Mouse (Mus musculus) thymus, postnatal 25 days (tissue): ENCODE measurements around the gene Tmem198b.
"Not testable (repeated sequence)": the region's sequence is repeated elsewhere in the genome, so short reads cannot be mapped to it uniquely, and the experiment has no call there.

ENCODE experiments used
- DNase-seq: peaks from one replicate; pipeline ENCODE4 v3.0.0; 2022

The Tmem198b gene

DNA sequence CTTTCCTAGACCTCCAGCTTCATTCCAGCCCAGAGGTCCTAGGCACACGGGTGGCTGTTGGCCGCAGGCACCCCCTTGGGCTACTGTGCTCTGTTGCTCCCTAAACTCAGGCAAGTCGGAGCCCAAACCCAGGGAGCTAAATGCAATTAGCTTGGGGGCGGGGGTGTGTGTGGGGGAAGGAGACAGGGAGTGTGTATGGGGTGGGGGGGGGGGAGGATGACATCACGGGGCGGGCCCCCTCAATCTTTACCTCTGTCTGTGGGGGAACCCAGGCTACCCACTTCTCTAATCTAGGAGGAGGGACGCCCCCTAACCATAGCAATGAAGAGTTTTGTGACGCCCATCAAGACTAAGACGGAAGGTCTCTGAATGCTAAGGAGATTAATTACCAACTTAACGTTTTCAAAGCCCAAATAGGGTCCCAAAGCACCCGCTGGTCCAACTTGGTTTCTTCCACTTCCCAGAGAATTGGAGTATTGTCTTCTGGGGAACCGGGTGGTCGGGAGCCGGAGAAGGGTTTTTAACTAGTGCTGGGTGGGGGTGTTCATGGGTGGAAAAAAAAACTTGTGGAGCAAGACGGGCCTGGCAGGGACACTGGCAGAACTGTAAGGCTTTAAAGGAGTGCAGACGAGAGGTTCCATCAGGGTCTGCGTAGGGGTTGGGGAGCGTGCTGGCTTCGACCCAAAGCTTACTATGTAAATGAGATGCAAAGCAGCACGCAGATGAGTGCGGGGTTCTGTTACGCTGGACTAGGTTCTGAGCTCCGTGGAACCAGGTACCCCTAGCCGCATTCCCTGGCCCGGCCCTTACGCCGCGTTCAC is at the start of gene Tmem198b:
Gene Tmem198b (minus strand): TSS at position 100 of the 821 bp plus-strand sequence.
- DNase-seq = peak; percentile 70

DNA sequence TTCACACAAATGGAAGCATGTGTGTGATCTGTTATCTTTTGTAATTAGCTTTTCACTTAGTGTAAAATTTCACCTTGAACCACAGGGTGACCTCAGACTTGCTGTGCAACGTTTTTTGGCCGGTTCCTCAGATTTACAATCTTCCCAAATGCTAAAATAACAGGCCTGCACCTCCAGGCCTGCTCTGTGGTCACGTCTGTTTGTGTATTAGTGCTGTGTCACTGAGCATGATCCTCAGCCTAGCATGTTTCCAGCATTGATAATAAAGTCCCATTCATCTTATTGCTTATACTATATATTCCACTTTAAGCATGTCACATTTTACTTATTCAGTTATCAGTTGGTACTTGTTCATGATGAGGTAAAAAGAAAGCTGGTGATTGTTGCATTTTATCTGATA is 46.2 kb upstream of the Tmem198b start:
- DNase-seq = no peak

DNA sequence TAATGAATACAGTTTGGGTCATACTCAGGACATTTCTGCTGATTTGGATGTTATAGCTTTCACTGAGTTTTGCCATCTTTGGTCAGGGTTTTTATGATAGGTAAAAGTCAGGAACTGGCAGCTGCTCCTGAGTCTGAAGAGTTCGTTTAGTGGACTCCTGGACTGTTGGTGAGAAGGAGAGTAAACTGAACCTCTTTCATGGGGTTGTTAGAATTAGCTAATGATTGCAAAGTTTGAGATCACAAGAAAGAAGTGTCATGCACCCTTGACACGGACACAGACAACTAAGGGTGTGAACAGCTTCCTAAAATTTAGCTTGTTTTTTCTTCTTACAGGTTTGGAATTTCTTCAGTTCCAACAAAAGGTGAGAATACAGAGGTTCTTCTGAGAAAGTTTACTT is 44.3 kb upstream of the Tmem198b start:
- DNase-seq = no peak

DNA sequence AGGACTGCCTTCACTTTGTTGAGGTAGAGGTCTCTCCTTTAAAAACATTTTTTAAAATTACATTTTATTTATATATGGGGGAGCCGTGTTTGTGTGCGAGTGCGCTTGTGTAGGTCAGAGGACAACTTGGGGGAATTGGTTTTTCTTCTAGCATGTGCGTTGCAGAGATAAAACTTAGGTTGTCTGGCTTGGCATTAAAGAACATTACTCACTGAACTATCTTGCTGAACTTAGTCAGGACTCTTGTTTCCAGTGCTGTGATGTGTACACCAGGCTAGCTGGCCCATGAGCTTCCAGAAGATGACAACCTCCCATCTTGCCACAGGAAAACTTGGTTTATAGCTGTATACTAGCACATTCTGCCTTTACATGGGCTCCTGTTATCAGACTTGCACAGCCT is 42.5 kb upstream of the Tmem198b start:
- DNase-seq = no peak

DNA sequence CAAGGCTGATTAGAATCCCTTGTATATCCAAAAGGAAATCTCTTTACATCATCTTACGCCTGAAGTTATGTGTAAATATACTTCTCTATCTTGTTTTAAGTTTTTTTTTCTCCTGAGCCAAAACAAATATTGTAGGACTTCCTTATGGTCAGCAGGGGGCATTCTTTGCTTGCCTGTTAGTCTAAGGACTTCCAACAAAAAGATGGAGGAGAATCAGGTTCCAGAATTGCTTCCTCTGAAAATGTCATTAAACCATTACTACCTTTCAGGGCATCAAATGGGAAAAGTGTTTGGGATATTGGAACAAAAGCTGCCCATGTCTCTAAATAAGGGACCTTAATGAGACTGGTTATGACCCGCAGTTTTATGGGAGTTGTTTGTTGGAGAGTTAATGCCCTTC is 41.3 kb upstream of the Tmem198b start:
- no peak for DNase-seq

DNA sequence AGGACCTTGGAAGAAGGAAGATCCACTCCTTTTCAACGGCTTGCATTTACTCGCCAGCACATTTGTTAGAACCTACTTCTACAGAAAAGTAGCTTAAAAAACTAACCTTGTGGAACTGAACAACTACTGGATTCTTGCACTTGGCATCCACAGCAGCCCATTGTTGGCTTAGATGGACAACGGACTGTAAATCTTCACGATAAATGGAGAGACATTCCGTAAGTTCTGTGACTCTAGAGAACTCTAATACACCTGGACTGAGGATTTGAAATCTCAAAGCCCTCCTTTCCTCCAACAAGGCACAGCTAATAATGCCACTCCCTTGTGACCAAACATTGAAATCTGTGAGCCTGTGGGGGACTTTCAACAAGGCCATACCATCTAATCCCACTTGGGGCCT is 39.1 kb upstream of the Tmem198b start:
- no peak for DNase-seq

DNA sequence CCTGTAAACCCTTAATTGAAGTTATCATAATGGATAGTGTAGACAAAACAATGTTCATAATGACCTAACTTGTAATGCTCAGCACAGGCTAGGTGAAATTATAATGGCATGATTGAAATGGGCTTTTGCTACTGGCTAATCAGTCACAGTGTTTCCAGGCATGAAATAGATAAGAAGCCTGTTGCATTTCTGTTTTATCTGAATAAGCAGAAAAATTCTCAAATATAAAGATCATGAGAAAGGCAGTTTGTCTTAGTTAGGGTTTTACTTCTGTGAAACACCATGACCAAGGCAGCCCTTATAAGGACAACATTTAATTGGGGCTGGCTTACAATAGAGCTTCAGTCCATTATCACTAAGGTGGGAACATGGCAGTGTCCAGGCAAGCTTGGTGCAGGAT is 36.4 kb upstream of the Tmem198b start:
- no peak for DNase-seq

DNA sequence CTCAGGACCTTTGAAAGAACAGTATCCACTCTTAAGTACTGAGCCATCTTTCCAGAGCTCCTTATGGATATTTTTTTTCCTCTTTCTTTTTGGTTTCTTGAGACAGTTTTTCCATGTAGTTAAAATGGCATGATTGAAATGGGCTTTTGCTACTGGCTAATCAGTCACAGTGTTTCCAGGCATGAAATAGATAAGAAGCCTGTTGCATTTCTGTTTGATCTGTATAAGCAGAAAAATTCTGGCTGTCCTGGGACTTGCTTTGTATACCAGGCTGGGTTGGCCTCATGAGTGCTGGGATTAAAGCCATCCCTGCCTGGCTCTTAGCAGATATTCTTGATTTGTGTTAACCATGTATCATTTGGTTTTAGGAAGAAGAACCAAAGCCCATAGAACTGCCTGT is 35.3 kb upstream of the Tmem198b start:
- no peak for DNase-seq

DNA sequence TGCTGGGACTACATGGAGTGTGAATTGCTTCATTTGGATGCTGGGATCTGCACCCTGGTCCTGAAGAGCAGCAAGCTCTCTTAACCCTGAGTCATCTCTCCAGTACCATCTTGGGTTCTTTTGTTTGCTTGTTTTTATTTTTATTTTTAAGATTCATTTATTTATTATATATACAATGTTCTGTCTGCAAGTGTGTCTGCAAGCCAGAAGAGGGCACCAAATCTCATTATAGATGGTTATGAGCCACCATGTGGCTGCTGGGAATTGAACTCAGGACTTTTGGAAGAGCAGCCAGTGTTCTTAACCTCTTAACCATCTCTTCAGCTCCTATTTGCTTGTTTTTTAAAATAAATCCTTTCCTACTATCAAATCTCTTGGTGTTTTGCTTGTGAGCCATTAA is 33.2 kb upstream of the Tmem198b start:
- no peak for DNase-seq

DNA sequence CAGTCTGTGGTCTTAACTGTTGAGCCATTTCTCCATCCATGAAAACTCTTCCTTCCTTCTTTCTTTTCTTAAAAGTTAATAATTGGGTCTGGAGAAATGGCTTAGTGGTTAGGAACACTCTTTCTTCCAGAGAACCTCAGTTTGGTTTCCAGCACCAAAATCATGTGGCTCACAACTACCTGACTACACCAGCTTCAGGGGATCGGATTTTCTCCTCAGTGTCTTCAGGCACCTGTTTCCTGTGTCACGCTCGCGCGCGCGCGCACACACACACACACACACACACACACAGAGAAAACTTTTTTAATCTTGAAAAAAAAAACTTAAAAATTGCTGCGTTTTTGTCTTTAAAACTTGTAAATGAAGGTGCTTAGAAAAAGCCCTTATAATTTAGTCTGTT is 19.7 kb upstream of the Tmem198b start:
- DNase-seq = peak; percentile 35

DNA sequence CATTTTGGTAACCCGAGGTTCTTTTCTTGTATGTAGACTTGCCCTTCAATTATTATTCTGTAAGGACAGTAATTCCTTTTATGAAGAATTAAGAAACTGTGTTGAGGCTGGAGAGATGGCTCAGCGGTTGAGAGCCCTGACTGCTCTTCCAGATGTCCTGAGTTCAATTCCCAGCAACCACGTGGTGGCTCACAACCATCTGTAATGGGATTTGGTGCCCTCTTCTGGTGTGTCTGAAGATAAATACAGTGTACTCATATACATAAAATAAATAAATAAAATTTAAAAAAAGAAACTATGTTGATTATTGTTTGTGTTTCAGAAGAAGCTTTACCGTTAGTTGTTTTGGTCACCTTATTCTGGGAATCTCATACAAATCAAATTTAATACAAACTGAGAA is 18.9 kb upstream of the Tmem198b start:
- DNase-seq = not testable (repeated sequence)

DNA sequence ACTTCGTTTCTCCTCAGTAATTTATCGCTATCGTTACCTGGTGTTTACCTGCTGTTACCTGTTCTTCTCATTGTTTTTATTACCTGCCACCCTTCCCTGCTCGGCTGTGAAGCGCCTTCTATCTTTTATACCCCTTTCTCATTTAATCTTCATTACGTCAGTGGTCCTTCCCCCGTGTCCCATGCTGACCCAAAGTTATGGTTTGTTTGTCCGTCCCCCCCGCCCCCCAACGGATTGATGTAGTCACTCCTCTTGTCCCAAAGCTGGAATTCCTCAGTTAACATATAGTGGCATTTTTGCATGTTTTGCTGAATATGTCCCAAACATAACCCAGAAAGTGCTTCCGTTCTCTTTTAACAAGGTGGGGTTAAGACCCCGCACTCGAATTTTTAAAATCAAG is 18.0 kb upstream of the Tmem198b start:
- DNase-seq = no peak

DNA sequence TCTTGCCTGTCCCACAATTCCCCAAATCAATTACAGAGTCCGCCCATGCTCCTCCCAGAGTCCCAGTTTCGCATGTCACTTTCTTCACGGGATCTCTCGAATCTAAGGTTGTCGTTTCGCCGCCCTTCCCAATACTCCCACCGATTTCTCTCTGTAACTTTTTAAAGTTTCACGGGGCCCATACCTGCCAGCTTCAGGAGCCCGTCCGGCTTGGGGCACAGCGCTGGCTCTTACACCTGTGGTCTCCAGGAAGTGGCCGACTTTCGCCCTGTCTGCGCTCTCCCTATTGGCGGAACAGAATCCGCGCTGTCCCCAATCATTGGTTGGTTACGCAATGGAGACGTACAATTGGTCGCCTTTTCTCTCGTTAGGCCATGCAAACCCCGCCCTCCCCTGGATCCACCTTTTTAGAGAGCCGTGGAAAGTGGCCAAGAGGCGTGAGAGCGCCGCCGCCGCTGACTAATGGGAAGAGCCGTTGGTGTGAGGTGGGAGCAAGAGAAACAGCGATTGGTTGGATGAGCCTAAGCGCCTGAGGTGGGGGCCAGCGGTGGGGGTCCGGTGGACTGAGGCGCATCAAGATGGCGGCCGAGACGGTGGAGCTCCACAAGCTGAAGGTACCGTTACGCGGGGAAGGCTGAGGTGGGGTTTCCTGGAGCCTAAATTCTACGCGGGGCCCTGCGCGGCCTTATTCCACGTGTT is 17.3 kb upstream of the Tmem198b start, which contains the start of gene Ormdl2:
Gene Ormdl2 (minus strand): TSS at position 288 of the 699 bp plus-strand sequence.
- peak; percentile 95 for DNase-seq

DNA sequence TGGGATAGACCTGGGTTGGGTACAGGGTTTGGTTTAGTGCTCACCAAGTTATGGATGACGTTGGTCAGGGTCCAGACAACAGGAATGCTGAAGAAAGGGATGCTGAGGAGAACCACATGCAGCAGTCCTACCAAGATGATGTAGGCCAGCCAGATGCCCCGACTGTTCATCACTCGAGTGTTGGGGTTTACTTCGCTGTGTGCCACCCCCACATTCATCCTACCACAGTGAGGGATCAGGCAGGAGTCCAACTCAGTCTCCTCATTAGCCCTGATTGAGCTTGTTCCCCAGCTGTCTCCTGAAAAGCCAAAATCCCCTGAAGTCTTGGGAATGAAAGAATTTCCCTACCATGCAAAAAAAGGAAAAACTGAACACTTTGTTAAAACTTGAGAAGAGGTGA is 16.0 kb upstream of the Tmem198b start:
- DNase-seq = no peak

DNA sequence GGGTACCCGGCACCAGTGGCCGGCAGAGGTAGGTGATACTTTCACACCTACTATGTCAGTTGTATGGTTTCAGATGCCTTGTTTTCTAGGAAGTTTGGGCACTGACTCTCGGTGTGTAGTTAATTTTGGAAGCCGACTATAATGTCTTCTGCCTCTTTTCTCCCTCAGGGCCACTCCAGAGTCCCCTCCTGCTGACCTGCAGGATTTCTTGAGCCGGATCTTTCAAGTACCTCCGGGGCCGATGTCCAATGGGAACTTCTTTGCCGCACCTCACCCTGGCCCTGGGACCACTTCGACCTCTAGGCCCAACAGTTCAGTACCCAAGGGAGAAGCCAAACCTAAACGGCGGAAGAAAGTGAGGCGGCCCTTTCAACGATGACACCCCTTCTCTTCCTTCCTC is 12.9 kb upstream of the Tmem198b start, which contains the start of gene Sarnp:
Gene Sarnp (plus strand): TSS at position 301 of the 400 bp plus-strand sequence.
- DNase-seq = no peak

DNA sequence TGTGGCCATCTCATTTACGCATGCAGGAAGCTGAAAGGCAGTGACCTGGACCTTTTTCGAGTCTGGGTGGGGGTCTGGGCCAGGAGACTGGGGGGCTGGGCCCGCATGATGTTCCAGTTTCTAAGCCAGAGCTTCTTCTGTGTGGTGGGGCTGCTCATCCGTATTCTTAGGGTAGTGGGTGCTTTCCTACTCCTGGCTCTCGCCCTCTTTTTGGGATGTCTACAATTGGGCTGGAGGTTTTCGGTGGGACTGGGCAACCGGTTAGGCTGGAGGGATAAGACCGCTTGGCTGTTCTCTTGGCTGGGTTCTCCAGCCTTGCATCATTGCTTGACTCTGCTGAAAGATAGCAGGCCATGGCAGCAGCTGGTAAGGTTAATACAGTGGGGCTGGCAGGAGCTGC is 2.8 kb upstream of the Tmem198b start:
- DNase-seq = no peak

DNA sequence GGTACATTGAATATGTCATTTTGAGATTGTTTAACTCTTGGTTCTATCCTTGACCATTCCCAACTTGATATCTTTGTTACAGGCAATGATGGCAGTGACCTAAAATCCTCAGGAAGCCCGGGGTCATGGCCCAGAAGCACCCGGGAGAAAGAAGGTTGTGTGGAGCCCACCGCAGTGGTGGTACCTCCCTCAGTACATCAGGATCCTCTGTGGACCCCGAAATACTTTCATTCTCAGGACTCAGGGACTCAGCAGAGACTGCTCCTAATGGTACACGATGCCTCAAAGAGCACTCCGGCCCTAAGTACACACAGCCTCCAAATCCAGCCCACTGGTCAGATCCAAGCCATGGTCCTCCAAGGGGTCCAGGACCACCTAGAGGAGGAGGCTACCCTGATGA is 1.9 kb upstream of the Tmem198b start:
- peak; percentile 16 for DNase-seq

DNA sequence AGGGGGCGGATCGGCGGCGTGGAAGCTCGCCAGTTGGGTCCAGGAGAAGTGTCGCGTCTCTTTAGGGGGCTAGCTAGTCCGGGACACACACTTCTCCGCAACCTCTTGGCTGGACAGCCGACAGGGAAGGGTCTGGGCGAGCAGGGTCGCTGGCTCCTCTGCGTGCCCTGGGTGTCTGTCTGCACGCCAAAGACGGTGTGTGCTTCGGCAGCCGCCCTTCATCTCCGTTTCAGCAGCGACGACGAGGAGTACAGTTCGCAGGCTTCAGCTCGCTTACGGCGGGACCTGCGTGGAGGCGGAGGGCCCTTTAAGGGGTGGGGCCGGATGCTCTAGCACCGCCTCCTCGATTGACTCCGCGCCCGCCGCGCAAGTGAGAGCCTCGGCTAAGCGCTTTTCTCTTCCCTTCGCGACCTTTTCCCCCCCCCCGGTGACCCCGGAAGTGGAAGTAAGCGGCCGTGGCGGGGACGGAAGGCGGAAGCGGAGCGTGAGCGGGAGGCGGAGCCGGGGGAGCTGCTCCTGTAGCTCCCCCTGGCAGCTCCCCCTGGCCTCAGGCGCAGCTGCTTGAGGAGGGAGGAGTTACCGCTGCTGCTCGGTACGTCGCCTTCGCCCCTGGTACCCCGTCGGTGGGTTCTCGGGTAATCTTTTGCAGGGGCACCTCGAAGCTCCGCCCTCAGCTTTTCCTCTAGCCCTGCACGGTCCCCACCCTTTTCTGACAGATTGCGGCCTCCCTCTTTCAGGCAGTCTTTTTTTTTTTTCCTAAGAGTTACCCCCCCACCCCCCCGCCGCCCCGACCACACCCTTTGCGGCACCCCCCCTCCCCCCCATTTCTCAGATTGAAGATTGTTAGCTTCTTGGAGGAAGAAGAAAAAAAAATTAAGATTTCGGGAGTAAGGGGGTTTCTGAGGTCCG is 1.2 kb upstream of the Tmem198b start:
- peak; percentile 96 for DNase-seq

DNA sequence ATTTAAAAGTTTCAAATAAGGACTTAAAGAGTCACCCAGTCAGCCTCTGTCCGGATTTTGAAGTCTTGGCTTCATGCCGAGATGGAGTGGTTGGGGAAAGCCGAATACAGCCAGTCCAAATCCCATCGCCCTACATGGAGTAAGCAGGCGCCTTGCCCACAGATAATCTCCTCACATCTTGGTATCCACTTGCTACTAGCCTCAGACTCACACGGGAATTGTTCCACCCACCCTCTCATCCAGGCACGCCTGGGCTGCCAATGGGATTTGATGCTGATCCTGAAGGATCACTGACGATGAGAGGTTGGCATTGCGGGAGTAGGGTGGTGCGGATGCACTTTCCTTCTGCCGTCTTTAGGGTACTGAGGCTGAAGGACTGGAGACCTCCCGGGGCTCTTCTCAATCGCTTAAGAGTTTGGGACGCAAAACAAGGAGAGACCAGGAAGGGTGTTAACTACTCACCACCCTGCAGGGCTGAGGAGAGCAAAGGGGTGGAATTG is 349 bp downstream of the Tmem198b start, which contains the start of gene Dnajc14:
Gene Dnajc14 (plus strand): TSS at position 292 of the 500 bp plus-strand sequence.
- DNase-seq = no peak

DNA sequence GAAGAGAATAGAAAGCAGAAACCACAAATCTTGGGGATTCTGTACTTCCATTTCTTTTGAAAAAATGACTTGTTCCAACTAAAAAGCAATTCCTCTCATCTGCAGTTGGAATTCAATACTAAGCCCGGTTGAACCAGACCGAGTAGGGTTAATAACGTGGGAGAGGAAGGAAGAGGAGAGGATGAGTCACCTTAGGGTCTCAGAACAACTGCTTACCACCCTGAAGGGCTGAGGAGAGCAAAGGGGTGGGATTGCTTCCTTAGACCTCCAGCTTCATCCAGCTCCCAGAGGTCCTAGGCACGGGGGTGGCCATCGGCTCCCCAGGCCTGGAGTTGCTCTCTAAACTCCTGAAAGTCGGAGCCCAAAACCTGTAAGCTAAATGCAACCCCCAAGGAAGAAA is 809 bp downstream of the Tmem198b start:
- no peak for DNase-seq

DNA sequence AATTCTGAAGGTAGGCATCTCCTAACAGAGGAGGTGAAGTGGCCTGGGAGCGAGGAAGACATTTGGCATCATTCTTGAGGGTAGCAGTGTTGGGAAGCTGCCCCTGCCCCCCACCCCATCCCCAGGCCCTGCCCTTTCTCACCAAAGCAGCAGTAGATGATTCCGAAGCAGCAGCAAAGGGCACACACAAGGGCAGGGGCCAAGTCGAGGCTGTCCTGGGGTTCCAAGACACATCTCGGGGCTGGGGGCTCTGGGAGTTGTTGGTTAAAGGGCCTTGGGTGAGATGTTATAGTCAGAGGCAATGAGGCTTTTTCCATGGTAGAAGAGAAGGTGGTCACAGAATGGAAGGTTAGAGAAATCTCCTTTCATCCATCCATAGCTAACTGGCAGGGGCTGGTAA is 1.2 kb downstream of the Tmem198b start:
- no peak for DNase-seq

DNA sequence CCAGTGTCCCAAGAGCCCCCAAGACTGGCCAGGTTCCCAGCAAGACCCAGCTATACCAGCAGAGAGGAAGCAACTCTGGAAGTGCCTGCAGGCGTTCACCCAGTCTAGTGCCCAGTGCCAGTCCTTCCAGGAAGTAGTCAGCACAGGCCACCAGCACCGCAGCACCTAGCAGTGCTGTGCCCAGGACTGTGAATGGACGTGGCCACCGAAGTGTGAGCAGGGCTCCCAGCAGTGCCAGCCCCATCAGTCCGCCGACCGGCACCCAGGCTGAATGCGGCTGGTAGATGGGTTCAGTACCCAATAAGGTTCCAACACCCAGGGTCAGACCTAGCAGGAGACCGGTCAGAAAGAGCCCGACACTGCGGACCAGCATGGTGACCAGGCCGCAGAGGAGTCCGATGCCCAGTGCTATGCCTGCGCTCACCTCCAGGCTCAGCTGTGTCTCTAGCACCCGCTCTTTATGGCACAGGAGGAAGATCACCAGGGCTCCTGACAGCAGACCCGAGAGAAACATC is 2.1 kb downstream of the Tmem198b start:
- DNase-seq = no peak

DNA sequence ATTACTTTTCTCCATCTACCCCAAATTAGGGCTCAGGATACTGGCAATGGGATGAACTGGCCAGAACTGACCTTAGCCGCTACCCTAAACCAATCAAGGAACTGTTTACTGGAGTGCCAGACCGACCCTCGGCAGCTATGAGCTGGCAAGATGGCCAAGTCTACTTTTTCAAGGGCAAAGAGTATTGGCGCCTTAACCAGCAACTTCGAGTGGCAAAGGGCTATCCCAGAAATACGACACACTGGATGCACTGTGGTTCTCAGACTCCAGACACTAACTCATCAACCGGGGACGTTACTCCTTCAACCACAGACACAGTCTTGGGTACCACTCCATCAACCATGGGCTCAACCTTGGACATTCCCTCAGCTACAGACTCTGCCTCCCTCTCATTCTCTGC is 5.5 kb downstream of the Tmem198b start:
- DNase-seq = no peak
